Mouse (Mus musculus): ENCODE measurements around the gene Ppil4.

Ppil4 gene

DNA sequence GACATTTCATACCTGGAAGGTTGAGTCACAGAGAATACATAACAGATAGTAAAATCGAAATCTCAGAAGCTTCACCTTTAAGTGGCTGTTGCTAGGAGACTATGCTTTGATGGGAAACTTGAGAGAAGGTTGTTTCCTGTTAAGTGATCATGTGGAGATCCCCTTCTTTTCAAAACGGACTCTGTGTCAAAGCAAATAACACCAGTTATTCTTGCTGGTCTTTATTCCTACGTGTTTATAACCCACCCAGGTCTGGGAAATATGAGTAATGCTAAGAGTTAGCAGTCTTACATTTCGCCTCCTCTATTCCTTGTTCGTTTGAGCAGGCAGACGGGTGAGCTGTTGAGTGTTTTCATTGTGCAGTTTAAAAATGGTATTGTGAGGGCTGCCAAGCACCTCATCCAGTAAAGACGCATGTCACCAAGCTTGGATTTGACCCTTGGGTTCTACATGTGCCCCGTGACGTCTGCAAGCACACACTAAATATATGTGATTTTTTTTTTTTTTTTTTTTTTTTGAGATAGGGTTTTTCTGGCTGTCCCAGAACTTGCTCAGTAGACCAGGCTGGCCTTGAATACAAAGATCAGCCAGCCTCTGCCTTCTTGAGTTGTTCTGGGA lies 32.1 kb downstream of the Ppil4 start:
- 64% methylated on average over 9 of the region's 9 CpGs for WGBS

DNA sequence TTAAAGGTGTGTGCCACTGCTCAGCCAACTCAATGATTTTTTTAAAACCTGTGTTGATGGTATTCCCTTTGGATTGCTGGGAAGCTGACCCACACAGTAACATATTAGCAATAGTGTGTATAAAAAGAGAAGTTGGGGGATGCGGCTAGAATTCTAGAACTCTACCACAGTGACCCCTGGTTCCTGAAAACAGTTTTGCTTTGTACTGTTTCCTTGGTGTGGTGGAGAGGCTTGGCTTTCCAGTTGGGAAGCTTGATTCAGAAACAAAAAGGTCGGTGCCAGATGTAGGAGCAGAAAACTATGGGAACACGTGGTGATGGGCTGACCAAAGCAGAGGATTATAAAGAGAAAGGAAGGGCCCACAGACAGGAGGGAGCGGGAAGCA lies 32.6 kb downstream of the Ppil4 start:
- WGBS: 81% methylated on average over 4 of the region's 4 CpGs

DNA sequence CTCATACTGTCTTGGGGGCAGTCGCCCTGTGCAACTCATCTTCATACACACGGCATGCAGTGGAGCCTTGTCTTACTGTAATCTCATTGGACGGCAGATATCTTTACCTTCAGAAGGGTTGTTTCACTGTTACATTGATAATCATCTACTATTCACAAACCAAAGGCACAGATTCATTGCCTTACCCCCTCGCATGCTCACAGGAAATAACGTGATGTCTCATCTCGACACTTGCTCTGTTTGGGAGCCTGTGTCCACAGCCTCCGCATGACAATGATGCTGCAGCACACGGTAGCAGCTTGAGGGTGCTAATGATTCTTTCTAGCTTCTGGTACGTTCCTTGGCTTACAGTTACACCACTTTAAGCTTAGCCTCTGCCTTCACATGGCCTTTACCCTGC lies 33.4 kb downstream of the Ppil4 start:
- WGBS: 87% methylated on average over 9 of the region's 9 CpGs

DNA sequence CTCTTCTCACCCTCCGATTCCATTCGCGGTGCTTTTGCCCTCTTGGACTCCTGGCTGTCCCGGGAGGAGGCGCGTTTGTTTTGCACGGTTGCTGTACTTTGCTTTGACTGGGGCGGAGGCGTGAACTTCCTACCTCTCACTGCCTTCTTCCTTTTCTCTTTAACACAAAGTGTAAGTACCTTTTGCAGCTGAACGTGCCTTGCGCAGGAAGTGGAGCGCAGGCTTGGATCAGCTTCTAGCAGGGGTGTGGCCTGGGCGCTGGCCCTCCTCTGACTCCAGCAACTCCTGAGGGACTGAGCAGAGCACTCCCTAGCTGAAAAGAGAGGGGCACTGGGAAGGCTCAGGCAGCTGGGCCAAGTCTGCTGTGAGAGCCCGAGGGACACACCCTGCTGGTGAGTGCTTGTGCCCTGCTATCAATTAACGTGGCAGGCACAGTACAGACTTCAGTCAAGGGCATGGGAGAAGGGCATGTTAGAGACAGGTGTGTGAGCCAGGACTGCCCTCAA lies 39.5 kb downstream of the Ppil4 start, which contains the start of gene Zc3h12d:
Zc3h12d (plus strand) TSS at position 300 of the 506 bp plus-strand sequence.
- WGBS: 26% methylated on average over 15 of the region's 15 CpGs

DNA sequence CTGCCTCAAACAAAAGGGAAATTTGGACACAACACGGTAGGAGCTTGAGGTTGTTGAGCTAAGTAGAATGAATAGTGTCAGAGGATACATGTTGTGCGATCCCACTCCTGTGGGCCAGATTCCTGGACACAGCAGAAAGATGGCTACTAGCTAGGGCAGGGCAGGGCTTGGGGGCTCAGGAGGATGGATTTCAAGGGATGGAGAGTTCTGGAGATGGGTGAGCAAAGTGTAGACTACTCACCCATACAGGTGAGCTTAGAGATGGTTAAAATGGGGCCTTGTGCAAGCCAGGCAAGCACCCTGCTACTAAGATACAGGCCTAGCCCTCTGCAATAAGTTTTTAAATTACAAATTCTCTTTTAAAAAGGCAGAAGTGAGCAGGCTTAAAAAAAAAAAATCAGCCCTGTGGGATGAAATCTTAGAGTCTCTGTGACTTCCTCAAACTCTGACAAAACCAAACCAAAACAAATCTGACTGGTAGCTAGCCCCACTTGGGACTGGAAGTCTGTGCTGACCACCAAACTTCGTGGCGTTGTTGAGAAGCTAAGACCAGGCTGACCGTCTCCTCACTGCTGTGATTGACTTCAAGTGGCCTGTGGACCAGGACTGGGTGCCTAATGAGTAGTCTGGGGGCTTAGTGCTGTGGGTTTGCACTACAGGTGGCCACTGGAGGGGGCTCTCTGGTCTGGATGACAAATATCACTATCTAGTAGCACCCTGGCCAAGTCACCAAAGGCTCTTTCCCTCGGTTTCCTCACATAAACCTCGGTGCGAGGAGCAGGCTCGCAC lies 40.9 kb downstream of the Ppil4 start:
- WGBS: 86% methylated on average over 9 of the region's 9 CpGs

DNA sequence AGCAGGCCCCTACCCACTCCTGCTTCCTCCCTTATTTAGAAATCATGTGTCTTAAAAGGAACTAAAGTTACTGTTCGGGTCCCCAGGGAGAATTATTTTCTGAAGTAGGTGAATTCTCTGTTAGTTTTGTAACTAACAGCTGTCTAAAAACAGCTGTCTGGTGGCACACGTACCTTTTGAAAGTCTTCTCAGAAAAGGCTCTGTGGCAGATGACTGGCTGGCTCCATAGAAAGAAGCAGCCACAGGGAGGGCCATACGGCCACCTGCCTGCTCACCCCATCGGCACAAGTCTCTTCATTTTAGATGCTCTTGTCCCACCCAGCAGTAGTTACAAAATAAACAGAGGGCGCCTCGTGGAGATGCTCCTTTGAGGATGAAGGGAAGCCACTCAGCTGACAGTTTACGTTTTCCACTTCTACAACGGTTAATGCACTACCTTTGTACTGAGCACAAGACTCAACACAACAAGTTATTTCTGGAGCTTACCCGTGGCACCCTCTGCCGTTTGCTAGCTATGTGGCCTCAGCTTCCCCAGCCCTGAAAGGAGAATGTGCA lies 42.1 kb downstream of the Ppil4 start:
- WGBS: 79% methylated on average over 10 of the region's 10 CpGs

DNA sequence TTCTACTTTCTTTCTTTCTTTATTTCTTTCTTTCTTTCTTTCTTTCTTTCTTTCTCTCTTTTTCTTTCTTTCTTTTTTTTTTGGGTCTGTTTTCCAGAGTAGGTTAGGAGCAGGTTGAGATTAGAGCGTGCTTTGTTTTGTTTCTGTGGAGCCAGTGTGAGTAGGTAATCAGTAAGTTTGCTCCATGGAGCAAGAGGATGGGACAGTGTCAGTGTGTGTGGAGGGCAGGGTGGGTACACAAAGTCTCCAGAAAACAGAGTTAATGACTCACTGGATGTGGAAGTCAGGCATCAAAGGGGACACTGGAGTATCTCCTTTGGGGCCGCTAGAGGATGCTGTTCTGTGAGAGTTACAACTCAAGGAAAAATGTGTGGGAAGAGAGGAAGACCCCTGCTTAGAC lies 44.2 kb downstream of the Ppil4 start:
- 80% methylated on average over 2 of the region's 2 CpGs for WGBS

DNA sequence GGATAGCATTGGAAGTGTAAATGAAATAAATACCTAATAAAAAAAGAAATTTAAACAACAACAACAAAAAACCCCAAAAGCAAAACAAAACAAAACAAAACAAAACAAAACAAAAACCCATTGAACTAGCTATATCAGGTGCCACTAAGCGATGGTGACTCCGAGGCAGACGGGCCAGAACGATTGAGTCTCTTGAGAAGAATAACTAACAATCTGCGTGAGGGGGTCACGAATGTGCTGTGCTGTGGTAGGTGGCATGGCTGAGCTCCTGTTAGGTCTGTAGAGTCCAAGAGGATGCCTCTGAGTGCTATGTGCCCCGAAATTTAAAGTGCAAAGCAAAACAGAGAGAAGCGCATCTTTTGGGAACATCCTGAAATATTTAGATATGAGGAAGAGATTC lies 44.8 kb downstream of the Ppil4 start:
- WGBS: 93% methylated on average over 8 of the region's 8 CpGs

DNA sequence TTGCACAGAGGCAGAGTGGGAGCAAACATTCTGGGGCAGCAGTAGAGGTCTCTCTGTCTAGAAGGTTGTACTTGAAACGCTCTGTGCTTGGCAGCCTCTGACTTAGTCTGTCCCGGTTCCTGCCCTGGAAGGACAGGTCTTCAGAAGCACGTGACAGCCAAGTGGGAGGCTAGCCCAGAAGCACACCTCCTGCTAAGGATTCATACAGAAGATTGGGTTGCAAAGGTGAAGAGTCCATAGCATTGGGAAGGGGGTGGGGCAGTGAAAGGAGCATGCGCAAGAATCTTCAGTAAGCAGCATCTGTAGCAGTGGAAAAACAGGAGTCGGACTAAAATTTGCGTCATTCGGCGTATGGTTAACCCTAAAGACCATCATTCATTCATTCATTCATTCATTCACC lies 45.3 kb downstream of the Ppil4 start:
- 94% methylated on average over 8 of the region's 8 CpGs for WGBS

DNA sequence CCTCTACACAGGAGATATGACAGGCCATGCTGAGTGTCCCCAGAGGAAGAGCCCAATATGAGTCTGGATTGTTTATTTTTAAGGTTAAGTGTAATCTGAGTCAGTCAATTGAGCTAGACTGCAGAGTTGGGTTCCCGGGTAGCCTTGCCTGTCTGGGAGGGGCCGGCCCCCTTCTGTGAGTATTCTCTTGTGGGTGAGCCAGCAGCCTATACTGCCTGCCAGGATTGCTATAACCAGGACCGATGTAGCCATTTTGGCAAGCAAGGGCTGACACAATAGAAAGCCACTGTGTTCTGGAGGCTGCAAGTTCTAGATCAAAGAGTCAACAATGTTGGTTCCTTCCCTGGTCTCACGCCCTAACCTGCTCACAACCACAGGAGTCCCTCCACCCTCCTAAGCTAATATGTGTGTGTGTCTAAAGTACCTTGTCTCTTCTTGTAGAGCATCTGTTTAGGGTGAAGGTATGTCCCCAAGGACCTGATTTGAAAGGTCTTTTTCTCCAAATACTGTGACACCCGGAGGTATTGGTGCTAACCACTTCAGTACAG lies 46.3 kb downstream of the Ppil4 start:
- 81% methylated on average over 5 of the region's 5 CpGs for WGBS

DNA sequence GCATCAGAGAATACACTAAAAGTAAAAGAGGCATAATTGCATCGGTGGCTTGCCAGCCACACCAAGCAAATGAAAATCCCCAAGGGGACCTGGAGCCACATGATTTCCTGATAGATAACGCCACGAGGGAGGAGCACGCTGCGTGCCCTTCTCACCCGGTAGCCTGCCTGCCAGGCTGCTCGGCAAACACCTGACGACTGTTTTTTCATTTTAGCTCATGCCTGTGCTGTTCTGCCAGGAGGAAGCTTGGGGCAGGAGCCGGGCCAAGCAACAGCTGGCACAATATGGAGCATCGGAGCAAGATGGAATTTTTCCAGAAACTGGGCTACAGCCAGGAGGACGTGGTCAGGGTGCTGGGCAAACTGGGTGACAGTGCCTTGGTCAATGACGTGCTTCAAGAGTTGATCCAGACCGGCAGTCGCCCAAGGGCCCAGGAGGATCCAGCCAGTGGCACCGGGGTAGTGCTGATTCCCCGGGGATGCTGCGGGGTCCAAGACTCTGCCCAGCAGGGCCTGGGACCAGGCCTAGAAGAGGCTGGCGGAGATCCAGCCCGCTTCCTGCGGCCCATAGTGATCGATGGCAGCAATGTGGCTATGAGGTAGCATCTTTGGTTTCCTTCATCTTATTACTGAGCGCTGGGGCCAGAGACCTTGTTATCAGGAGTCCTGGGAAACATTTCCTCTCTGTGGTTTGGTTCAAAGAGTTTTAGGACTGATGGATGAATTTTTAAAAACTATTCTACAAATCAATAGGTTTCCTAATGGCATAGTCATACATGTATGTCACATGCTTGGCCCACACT lies 47.1 kb downstream of the Ppil4 start:
- 65% methylated on average over 22 of the region's 22 CpGs for WGBS

DNA sequence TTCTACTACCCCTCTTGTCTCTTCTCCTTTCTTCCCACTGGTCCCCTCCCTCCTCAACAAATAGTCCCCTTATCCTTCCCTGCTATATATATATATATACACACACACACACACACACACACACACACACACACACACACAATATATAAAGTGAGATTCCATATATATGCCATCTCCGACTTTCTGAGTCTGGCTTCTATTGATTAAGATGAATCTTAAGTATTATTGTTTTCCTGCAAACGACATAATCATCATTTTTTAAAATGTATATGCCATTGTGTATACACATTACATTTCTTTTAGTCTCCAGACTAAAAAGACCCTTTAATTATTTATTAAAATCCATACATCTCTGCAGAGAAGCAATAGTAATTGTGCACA lies 47.7 kb downstream of the Ppil4 start:
- WGBS: 93% methylated on average over 2 of the region's 2 CpGs

DNA sequence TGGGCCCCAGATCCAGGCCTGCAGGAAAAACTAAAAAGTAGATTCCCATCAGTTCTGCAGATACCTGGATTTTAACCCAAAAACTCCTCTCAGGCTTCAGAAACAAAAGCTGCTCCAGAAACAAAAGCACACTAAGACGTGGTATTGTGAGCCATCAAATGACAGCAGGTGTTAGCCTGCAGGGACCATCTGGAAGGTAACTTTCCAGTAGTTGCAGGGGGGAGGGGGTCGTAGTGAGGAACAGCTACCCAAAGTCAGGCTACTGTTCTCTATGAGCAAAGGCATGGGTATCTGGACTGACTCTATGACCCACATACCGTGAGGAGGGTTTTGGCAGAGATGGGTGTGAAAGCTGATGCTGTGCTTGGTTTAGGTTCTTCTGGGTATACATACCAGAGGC lies 48.1 kb downstream of the Ppil4 start:
- 86% methylated on average over 3 of the region's 3 CpGs for WGBS

DNA sequence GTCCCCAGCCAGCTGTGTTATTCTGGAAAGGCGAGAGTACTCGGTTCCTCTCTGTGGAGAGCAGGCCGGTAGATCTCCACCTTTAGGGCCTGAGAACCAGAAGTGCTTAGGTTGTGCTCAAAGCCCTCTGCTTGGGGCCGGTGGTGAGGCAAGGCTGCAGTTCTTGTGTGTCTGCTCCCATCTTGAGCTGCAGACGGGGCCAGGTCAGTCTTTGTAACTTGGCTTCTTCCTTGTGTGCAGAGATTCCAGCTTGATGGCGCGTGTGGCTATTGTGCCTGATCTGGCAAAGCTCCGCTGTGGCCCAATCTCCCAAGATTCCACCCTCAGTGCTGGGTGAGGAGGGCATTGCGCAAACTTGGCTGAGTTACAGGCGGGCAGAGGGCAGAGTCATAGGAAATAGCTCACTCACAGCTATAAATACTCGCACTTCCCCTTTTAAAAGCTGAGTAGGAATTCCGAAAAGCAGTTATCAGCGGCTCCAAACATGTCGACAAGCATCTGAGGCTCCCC lies 48.9 kb downstream of the Ppil4 start:
- 65% methylated on average over 14 of the region's 14 CpGs for WGBS

DNA sequence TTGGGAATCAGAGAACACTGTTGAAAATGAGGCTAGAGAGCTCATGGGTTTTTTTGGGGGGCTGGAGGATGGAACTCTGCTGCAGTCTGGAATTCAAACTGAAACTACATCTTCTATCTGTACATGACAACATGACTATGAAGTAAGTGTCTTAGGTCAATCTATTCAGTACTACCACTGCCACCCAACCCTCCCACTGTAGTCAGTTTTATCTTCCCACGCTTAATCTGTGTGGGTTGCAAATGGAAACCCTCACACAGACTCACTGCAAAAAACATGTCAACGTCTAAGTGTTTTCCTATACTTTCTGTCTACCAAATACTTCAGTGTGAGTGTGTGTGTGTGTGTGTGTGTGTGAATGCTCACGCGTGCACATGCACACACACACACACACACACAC lies 50.5 kb downstream of the Ppil4 start:
- 82% methylated on average over 4 of the region's 4 CpGs for WGBS

DNA sequence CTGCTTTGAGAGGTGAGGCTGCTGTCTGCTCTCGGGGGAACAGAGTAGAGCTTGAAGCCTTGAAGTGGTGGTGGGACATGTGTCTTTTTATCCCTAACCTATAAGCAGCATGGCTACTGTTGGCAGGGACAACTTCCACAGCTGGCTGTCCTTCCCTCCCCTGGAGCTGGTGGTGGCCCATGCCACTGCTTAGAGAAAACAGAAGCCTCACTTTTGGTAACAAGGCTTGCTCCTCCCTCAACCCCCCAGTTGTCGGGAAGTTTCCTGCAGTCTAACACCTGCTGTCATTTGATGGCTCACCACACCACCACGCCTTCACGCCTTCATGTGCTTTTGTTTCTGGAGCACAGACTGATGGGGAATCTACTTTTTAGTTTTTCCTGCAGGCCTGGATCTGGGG lies 51.5 kb downstream of the Ppil4 start:
- 95% methylated on average over 4 of the region's 4 CpGs for WGBS

DNA sequence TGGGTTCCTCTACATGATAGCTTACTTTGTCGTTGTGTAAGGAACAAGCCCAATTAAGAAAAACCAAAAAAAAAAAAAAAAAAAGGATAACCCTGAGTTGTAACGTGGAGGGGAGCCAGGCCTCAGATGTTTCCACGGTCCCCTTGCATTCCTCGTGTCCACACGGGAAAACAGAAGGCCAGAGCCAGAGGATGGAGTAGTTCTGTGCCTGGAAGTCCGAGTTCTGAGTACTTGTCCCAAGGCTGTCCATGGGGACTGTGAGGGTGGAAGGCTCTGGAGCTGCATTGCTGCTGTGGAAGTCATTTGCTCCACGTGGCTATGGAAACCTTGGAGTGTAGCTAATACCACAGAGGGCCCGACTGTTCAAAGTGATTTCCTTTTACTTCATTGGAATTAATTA lies 52.4 kb downstream of the Ppil4 start:
- WGBS: 75% methylated on average over 8 of the region's 8 CpGs

DNA sequence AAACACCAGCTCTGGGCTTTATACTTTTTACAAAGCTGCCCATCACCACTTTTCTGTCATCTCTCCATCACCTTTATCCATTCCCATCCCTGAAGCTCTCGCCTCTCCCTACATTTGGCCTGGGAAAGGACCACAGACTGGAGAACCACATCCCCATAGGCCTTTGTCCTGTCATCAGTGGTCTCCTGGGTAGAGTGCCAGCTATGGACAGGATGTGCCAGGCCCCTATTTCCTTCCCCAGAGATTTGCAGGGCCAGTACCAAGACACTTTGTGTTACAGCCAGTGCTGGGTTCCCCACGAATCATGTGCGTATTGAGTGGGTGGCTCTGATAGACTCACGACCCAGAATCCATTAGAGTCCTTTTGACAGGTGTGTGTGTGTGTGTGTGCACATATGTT lies 53.3 kb downstream of the Ppil4 start:
- WGBS: 83% methylated on average over 4 of the region's 4 CpGs

DNA sequence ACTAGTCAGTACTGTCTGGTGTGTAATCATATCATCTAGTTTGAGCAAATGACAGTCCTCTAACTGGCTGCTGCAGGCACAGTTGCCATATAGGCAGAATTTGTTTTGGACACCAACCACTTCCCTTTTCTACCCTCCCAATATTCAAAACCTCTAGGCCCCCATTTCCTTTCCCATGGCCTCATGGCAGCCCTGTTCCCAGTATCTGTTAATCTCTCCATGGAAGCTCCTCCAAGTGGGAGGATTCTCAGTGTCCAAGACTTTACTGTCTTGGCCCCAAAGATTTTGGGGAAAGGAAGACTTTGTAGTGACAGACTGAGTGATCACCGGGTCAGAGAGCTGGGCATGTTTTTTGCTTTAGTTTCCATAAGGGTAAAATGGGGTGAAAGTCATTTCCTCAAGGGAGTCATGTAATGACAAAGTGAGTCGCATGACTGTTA lies 54.5 kb downstream of the Ppil4 start:
- WGBS: 89% methylated on average over 2 of the region's 2 CpGs

DNA sequence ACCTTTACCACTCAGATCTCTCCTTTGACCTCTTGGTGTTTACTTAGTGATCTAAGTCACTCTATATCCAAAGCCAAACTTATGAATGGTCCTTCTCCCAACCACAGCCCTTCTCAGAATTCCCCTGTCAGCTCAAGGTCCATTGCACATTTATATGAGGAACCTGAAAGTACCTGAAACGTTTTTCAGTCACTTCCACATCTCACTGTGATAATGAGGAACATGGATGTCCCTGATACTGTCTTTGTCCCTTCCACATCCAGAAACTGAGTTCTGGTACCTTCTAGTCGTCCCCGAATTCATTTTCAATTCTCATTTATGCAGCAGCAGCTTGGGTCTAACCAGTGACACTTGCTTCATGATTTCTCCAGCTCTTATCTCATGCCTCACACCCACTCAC lies 59.2 kb downstream of the Ppil4 start:
- WGBS: 71% methylated on average over 3 of the region's 3 CpGs

DNA sequence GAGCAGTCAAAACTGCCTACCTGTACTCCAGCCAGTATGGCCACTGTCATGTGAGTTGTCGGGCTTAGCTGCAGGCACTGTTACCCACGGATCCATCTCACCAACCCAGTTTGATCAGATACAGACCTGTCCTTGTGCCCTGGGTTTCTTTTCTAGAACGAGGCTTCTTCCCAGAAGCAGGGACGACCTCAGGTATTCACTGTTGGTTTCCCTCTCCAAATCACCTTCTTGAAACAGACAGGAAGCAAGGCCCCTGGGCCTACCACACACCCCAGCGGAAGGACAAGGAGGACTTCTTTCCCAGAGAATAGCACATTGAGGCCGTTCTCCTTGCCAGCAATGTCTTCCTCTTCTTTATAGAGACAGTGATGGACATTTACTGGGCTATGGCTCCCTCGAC lies 67.8 kb downstream of the Ppil4 start:
- 93% methylated on average over 7 of the region's 7 CpGs for WGBS
